Mouse (Mus musculus) adrenal gland, adult 2 months (tissue): ENCODE data around the gene Plekha6. TPM values are rescaled to one million over a fixed set of nuclear protein-coding genes. Genes with fewer than 3 reads are reported as not detected.

Source experiments
- DNase-seq: peaks from one replicate; pipeline ENCODE4 v3.0.0; 2021
- polyA plus RNA-seq: library from polyadenylated mRNA; depleted of rRNA; stranded (reverse); fragments of >200 nt; gene quantifications from 2 replicates; pipeline ENCODE4 v1.2.3, GENCODE M21; 2012
- total RNA-seq, 2 experiments: library from RNA; stranded (reverse); gene quantifications; 2 replicates each; pipeline ENCODE4 v1.2.3; 2021

The Plekha6 gene
- total and polyA plus RNA-seq, 3 experiments, result 10.3 to 22.6 (median 16.9) TPM

DNA sequence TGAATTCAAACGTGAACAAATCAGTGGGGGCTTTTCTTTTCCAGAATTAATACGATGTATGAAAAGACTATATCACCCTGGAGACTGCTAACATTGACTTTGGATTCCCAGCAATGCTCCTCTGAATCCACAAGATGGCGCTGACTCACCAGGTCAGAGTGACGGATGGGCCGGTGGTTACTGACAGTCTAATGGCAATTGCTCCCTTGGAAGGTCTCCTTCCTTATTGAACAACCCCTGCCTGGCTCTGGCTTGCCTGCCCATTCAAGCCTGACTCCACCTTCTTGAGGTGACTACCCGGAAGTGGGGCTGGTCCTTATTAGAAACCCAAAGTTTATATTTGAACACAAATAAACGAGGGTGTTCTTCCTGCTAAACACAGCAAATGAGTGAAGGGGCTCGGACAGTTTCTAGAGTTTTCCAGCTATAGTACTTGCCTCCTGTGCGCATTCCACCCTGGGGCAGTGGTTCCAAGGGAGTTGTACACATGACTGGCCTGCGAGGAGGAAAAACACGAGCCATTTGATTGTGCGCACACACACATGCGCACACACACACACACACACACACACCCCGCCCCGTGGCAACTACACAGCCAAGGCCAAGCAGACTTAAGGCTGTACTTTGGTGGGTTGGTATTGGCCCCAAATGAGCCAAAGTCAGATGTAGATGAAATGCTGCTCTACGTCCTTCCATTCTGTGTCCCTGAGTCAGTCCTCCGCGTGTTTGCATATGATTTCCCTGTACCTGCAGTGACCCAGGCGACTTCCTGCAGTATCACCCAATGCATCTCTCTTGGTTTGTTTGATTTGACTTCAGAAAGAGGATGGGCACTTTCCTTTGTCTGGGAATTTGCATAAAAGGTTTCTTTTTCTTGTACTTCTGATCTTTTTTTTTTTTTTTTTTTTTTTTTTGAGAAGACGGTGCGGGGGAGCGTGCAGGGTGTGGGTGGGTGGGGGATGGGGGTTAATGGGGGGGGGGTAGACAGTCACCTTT, 17.7 kb upstream of the Plekha6 start:
- DNase-seq, result peak; percentile 53

DNA sequence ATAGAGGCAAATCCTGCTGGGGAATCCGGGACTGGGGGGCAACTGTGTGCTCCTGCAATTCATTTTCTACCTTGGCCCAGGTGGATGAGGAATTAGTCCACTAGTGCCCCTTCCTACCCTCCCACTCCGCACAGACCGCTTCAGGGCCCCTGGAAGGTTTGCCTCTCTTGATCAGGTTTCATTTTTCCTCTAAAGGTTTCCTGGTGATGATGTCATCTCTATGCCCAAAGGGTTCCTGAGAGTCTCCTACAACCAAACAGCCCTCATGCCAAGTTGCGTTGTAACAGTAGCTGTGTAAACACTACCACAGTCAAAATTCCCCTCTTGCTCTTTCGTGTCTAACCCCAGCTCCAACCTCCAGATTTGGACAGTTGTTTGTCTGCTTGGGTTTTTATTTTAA, 16.7 kb upstream of the Plekha6 start:
- DNase-seq, result no peak

DNA sequence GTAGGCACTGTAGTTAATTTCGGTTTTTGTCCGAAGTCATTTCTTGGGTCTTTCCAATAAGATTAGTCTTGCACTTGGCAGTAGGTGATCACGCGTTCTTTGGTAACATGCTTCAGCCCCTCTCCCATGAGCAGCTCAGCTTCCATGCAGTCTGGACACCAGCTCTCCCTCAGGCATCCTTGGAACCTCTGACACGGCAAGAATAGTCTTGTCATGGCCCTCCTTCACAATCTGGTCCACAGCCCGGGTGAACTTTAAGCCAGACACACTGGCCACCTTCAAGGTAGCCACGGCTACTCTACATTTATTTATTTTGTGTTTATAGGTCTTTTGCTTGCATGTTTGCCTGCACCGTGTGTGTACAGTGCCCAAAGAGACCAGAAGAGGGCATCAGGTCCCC, 15.9 kb upstream of the Plekha6 start:
- no peak for DNase-seq

DNA sequence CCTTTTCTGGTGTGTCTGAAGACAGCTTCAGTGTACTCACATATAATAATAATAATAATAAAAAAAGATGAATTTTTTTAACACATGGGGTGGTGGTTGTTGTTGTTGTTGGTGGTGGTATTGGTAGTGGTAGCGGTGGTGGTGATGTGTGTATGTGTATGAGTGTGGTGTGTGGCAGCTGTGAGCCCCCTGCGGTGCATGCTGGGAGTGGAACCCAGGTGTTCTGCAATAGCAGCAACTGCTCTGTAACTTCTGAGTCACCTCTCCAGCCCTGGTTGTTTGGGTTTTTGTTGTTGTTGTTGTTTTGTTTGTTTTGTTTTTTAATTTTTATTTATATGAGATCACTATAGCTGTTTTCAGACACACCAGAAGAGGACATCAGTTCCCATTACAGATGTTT, 13.5 kb upstream of the Plekha6 start:
- no peak for DNase-seq

DNA sequence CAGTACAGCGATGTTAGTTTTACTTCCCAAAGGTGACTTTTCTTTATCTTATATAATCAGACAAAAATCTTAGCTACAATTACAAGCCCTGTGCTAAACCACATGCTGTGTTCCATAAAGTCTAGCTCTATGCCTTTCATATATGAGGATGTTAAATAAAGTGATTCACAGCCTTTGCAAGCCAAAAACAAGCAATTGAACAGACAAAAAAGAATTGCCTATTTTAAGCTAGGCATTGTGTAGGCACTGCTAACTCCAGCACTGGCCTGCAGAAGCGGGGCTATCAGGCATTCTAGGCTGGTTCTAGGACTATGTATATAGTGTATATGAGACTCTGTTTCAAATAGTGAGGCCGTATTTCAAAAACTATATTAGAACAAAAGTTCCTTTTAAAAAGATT, 11.8 kb upstream of the Plekha6 start:
- DNase-seq, result no peak

DNA sequence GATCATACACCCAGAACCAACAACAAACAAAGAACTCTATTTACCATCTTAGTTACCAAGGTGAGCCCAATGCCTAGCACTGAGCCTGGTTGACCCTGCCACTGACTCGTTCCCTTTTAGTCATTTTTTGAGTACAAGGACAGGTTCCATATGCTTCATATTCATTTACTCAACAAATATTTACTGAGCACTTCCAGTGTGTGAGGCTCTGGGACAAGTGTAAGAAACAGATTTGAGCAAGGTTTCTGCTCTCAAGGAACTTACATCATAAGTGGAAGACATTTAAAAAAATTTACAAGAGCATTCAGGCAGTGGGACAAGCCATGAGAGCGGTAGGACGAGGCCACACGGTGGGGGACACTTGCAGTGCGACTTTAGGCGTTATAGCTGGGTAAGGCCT, 8.7 kb upstream of the Plekha6 start:
- no peak for DNase-seq

DNA sequence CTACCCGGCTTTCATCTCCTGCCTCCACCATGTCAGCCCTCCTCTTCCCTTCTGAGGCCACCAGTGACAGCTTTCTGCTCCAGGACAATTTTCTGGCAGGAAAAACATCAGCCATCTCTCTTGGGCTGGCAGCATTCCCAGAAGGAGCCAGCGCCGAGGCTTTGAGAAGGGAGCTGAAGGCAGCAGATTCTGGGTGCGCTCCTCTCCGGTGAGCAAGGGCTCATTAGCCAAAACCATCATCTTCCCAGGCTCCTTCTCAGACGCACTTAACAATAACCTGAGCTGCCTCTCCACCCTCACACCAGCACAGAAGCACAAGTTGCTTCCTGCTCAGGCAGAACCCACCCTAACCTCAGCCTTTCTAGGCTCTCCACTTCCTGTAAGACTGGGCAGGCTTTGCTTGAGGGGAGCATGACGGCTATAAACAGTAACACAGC, 4.9 kb upstream of the Plekha6 start:
- DNase-seq, result peak; percentile 61

DNA sequence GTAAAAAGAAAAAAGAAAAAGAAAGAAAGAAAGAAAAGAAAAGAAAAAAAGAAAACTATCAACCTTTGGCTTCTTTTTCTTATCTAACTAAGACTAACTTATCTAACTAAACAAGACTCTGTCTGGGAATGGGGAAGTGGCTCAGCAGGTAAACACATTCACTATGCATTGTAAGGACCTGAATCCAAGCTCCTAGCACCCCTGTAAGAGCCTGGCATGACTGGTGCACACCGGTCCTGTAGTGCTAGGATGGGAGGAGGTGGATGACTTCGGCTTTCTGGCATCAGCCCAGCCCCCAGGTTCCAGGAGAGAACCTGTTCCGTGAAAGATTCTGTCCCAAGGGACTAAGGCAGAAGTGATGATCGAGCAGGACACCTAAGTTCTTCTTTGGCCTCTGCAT, 2.5 kb upstream of the Plekha6 start:
- DNase-seq, result no peak

DNA sequence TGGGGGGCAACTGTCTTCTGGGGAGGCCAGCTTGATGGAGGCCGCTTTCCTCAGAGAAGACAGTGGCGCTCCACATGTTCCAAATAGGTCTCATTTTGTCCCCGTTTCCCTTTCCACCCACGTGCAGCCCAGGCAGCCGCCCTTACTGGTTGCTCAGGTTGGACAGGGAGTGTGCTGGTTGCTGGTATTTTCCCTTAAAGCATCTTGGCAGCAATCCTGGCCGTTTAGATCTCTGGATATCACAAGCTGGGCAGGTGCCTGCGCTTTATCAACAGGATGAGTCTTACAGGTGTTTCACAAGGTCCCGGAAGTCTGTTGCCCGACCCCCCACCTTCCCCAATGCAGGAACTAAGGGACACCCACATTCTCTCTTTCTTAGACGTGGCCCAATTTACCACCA, 2.0 kb upstream of the Plekha6 start:
- no peak for DNase-seq

DNA sequence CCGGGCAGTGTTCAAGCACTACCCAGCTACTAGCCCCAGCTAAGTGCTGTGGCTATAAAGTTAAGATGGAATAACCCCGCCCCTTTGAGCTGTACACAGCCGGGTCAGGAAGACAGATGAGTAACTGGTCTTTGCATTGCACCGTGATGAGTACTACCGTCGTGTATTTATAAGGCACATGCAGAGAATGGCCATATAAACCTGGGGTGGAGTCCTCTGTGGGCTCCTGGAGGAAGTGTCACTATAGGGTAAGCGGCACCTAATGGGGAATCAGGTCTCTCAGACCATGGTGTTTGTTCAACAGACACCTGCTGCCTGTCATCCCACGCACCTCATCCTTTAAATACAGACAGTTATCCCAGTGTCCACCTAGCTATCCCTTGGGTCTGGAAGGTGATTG, 1.0 kb upstream of the Plekha6 start:
- DNase-seq, result no peak

DNA sequence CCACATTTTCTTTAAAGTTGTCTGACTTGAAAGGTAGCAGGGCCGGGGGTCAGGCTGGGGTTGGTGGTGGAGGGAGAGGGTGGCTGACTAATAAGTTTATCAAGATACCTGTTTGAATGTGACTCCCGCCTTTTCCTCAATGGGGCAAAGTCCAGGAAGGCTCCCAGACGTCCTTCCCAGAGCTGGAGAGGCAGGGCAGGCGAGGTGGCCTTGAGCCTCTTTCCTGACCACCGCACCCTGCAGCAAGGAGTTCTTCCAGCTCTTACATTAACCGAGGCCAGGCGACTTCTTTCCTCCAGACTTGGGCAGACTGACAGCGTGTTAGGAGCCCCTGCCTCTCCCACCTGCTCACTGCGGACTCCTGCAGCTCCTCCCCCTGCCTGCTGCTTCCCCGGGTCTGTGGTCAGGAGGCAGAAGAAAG, 591 bp downstream of the Plekha6 start:
- peak; percentile 41 for DNase-seq

DNA sequence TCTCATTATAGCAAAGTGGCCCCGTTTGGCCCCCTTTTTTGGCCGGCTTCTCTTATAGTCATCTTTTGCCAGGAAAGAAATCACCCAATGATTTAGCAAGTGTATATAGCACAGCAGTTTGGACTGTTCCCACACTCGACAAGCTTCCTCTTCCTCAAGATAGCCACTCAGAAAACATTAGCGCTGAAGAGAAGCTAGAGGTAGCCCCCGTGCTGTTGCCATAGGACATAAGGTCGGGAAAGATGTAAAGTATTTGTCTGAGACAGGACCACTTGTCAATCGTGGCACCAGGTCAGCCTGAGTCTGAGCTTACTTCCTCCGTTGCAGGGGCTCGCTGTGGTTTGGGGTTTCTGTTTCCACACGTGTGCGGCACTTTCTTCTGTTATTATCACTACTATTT, 1.1 kb downstream of the Plekha6 start:
- no peak for DNase-seq

DNA sequence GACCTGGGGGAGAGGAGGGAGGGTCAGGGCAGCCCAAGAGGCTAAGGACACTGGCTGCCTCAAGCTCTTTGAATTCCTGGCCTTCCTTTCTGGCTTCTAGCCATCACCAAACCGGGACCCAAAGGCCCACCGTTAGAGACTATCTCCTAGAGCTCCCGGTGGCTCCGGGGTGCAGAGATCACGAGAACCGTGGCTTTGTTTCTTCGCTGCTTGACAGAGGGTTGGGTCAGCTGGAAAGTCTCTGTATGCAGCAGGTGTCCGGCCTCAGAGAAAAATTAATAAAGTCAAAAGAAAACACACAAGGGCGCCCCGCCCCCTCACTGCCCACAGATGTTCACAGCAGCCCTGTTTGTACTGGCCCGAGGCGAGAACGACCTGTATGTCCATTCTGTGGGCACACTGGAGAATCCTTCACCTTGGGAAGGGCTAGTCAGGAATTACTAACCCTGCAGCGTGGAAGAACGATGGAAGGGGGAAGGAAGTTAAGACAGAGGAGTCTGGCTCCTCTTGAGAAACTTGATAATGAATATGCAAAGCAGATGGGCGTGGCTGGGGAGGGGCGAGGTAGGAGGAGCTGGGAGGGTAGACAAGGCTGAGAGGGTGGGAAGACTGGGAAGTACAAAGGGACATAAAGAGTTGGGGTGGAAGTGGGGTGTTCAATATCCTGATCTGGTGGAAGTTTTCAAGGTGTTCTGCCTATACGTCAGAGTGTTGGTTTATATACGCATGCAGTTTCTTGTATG, 4.5 kb downstream of the Plekha6 start:
- DNase-seq, result no peak

DNA sequence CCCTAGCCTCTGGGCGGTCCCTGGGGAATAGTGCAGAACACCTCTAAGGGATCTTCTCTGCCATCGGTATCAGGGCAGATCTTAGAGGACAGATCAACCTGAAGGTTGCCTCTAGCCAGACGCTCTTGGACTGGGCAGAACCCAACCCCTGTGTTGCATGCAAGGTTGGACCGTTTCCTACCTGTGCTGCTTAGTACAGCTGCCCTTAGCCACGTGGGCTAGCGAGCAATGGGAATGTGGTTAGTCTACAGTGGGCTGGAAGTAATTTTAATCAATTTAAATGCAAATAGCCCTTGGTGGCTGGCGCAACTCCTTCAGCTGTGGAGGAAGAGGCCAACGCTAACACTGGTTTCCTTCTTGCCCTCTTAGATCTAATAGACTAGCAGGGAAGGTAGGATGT, 6.2 kb downstream of the Plekha6 start:
- DNase-seq, result no peak

DNA sequence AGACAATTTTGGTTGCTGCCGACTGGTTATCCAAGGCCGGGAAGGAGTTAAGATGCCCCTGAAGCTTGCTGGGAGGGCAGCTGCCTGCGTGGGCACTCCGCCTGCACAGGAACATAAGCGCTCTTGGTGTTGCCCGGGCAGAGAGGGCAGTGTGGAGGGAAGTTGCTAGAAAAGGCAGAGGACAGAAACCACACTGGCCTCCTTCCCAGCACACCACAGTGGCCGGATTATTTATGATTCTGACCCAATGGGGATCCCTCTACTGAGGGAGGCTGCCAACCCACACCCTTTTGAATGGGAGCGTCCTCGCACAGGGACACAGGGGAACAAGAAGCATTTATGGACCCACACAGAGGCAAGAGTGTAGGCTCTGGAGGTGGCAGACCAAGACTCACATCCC, 7.3 kb downstream of the Plekha6 start:
- peak; percentile 56 for DNase-seq

DNA sequence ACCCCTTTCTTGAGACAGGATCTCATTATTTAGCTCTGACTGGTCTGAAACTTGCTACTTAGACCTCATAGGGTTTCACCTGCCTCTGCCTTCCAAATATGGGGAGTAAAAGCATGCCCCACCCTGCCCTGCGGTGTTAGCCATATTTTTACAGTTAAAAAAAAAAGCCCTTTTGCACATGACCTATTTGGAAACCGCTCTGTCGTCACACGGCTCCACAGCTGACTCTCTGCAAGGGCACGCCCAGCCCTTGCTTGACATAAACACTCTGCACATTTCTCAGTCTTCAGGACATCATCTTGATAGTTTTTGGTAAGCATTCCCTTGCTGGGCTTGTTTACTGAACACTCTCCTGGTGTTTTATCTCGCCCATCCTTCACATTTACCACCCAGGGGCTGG, 11.1 kb downstream of the Plekha6 start:
- DNase-seq, result no peak

DNA sequence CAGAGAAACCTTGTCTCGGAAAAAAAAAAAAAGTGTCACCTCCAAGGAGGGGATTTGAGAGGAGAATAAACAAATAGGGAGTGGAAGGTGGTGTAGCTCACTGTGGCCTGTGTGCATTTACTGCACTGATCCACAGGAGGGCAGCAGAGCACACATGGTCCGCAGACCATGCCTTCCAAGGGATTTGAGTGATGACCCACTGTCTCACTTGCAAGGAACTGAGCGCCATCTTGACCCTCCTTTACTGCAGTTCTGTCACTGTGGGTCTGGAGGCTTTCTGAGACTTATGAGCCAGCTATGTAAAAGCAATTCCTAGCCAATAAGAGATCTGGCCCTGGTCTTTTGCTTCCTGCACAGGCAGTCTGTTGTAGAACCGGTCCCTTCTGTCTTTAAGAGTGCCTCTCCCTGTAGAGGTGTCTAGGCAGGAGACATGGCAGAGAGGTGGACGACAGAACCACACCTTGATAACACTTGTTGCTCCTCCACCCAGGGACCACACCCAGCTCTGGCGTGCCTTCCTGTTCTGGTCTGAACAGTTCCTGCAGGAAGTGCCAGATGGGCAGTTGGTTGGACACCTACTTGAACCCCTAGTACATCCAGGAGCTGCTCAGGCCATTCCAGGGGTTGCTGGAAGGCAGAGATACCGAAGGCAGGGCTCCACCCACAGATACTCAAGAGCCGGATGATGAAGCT, 13.6 kb downstream of the Plekha6 start:
- peak; percentile 57 for DNase-seq

DNA sequence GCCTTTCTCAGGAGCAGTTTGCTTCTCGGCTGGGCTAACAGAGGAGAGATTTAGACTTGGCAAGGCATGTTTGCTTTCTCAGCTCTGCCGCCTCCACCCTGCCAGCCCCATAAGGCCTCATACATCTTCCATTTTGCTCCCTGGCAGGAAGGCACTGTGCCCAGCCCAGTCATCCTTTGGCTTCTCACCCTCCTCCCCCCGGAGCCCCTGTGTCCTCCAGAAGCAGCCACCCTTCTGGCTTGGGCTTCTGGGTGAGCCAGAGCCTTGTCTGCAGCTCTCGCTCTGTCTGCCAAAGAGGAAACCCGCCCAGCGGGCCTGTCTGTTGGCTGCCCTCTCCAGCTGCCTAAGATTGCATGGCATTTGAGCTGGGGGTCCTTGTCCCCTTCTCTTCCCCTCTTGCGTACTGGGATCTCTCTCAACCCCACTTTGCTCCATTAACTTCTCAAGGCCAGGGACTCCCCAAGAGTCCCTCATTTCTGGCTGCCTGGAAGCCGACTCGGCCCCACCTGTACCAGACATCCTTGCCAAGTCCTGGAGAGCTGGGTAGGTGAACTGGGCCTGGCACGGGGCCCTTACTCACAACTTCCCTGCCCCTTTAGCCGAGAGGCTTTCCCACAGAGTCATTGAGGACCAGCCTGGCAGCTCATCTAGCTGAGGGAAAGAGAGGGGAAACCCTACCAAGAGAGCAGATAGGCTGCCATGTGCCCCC, 14.9 kb downstream of the Plekha6 start:
- no peak for DNase-seq

DNA sequence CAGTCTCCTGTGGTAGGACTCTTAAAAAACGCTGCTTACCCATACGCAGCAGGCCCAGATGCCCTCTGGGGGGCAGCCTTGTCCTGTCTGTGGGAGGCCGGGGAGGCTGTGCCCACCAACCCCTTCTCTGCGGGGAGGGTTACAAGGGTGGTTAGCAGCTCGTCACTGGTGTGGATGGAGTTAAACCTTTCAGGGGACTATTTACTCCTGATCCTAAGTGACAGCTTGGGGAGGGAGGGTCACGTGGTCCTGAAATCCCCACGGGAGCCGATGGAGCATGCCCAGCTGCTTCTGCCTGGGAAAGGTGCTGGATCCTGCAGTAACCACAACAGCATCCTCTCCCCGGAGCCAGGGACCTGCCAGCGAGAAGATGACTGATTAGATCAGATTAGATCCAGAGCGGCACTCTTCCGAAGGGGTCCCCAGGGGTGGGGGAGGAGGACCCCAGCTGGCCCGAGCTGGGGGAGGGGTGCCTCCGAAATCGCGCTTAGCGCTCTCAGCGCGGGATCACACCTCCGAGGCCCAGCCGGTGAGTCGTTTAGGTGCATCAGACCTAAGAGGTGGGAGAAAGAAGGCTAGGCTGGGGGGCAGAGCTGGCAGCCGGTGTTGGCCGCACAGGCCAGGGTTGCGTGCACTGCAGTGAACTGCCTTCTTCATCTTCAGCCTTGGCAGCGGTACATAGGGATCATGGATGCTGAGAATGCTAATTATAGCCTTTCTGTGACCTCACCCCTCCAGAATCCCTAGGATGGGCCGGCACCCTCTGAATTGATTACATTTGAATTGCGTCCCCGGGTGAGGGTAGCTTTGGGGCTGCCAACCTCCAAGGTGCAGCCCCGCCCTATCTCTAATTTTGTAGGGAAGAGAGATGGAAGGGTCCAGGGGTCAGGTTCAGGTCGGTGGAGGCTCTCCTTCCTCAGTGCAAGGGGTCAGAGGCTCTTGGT, 17.3 kb downstream of the Plekha6 start:
- DNase-seq, result peak; percentile 78

DNA sequence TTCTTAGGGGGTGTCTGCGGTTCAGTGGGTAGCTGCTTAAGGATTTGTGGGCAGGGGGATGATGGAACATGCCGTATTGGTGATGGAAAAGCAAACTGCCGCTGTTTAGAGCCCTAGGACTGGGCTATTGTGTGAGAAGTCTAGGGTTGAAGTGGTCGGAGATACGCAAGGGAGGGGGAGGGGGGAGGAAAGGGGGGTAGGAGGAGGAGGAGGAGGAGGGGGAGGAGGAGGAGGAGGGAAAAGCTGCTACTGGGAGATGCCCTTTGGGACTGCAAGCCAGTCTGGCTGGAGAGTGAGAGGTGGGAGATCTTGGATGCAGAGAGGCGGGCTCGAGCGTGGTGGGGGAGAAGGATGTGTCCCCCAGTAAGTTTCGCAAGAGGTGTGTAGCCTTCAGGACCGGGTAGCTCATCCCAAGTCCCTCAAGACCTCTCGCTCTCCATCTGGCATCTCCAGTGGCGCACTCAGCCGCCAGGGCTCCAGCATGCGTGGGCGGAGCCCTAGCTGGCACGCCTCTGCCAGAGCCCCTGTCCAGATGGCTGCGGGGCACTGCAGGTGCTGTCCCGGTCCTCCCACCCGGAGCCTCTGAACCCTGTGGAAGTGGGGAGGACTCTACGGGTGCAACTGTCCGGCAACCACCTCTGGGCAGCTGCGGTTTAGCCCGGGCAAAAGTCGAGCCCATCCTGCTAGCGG, 18.2 kb downstream of the Plekha6 start:
- DNase-seq, result peak; percentile 72
